Mouse (Mus musculus) kidney, adult 2 months (tissue): ENCODE measurements around the gene Spdl1. TPM values are rescaled to one million over a fixed set of nuclear protein-coding genes. Genes with fewer than 3 reads are reported as not detected.

Experiments
- DNase-seq: peaks from one replicate; pipeline ENCODE4 v3.0.0; 2021
- H3K27ac ChIP-seq: fragments of 200-500 bp; 2 replicates; pipeline ENCODE4 v1.5.1; 2012; ENCODE audit warnings: low read depth, low read length, control low read depth, inconsistent platforms; ENCODE audit not compliant: insufficient read depth
- H3K27me3 ChIP-seq: fragments of 200-500 bp; replicated peaks from 2 replicates; pipeline ENCODE4 v1.6.1; 2012; ENCODE audit warnings: mild to moderate bottlenecking, moderate library complexity, low read length, inconsistent platforms; ENCODE audit not compliant: control insufficient read depth, insufficient read depth
- H3K36me3 ChIP-seq: fragments of 200-500 bp; 2 replicates; pipeline ENCODE4 v1.6.1; 2012; ENCODE audit warnings: mild to moderate bottlenecking, moderate library complexity, low read length, inconsistent platforms; ENCODE audit not compliant: control insufficient read depth, insufficient read depth
- H3K4me1 ChIP-seq: fragments of 200-500 bp; 2 replicates; pipeline ENCODE4 v1.6.1; 2011; ENCODE audit warnings: low read length; ENCODE audit not compliant: control insufficient read depth, insufficient read depth
- H3K4me3 ChIP-seq: fragments of 200-500 bp; 2 replicates; pipeline ENCODE4 v1.5.1; 2011; ENCODE audit warnings: mild to moderate bottlenecking, low read depth, low read length, control low read depth; ENCODE audit not compliant: insufficient read depth
- CTCF ChIP-seq: fragments of 200-500 bp; conservative IDR thresholded peaks from 2 replicates; pipeline ENCODE4 v1.5.1; 2011; ENCODE audit warnings: low read depth, mild to moderate bottlenecking, control low read depth, low read length, moderate library complexity, mixed read lengths; ENCODE audit not compliant: insufficient read depth, insufficient read length
- POLR2A ChIP-seq: fragments of 200-500 bp; IDR thresholded peaks from one replicate; pipeline ENCODE4 v1.6.1; 2011; ENCODE audit warnings: low read depth, low read length, control low read depth
- WGBS: fragments of 180-500 bp; shearing (Covaris S2); methylation state at CpG from one replicate; pipeline ENCODE4 v1.1.7; 2018; 5-methylcytosine and 5-hydroxymethylcytosine counted together
- polyA plus RNA-seq: library from polyadenylated mRNA; depleted of rRNA; stranded (reverse); fragments of >200 nt; gene quantifications from 2 replicates; pipeline ENCODE4 v1.2.3, GENCODE M21; 2012

The Spdl1 gene
- polyA plus RNA-seq, 1 experiment = 0.52 TPM

GRCm38 (mm10) chr11:34796097-34796496 is 37.3 kb downstream of the Spdl1 start:
- no peaks in the 10 kb centered on the region for H3K27me3 ChIP-seq
- H3K4me3 ChIP-seq = no peak overlapping the region
- no peak overlapping the region for H3K27ac ChIP-seq
- no peak for TF ChIP-seq CTCF
- no peak for TF ChIP-seq POLR2A
- 21% methylated on average over 4 of the region's 4 CpGs for WGBS
- no peaks in the 10 kb centered on the region for H3K36me3 ChIP-seq
- DNase-seq = peak; percentile 11
- H3K4me1 ChIP-seq = no peaks in the 10 kb centered on the region

- DNase-seq = no peak
- no peaks in the 10 kb centered on the region for H3K4me1 ChIP-seq
- 61% methylated on average over 8 of the region's 8 CpGs for WGBS
- no peak overlapping the region for H3K4me3 ChIP-seq
- no peaks in the 10 kb centered on the region for H3K27me3 ChIP-seq
- no peak overlapping the region for H3K27ac ChIP-seq
- H3K36me3 ChIP-seq = no peaks in the 10 kb centered on the region
- no peak for TF ChIP-seq POLR2A
- no peak for TF ChIP-seq CTCF
Observed at GRCm38 (mm10) chr11:34791872-34792271, 41.6 kb downstream of the Spdl1 start.

GRCm38 (mm10) chr11:34784864-34785263 is 48.6 kb downstream of the Spdl1 start:
- no peak for TF ChIP-seq CTCF
- TF ChIP-seq POLR2A = no peak
- no peaks in the 10 kb centered on the region for H3K36me3 ChIP-seq
- no peaks in the 10 kb centered on the region for H3K4me1 ChIP-seq
- no peak overlapping the region for H3K27ac ChIP-seq
- no peaks in the 10 kb centered on the region for H3K27me3 ChIP-seq
- DNase-seq = no peak
- H3K4me3 ChIP-seq = no peak overlapping the region

GRCm38 (mm10) chr11:34783587-34784043 is 49.8 kb downstream of the Spdl1 start, which contains the start of gene Dock2:
Gene Dock2, minus strand, starts transcription at chr11:34783892.
- Histone ChIP-seq H3K27me3 (no peaks in the 10 kb centered on the region), H3K4me3 (peak within 1 kb of the TSS; percentile 14; the same call in 1 of the 2 replicates), H3K36me3 (no peaks in the 10 kb centered on the region), H3K27ac (no peak within 1 kb of the TSS), H3K4me1 (no peaks in the 10 kb centered on the region)
- TF ChIP-seq POLR2A (no peak), CTCF (no peak)
- DNase-seq = peak; percentile 8
- WGBS = 77% methylated on average over 12 of the region's 12 CpGs

GRCm38 (mm10) chr11:34782516-34783430 is 50.7 kb downstream of the Spdl1 start:
- DNase-seq = peak; percentile 12
- Histone ChIP-seq H3K27me3 (no peaks in the 10 kb centered on the region), H3K27ac (no peak overlapping the region), H3K36me3 (no peaks in the 10 kb centered on the region), H3K4me1 (no peaks in the 10 kb centered on the region), H3K4me3 (peak overlapping the region; percentile 14; the same call in 1 of the 2 replicates)
- TF ChIP-seq POLR2A = no peak
- TF ChIP-seq CTCF = no peak
- WGBS = 72% methylated on average over 8 of the region's 8 CpGs

GRCm38 (mm10) chr11:34780786-34781185 is 52.7 kb downstream of the Spdl1 start:
- DNase-seq = no peak
- TF ChIP-seq CTCF = no peak
- Histone ChIP-seq H3K27me3 (no peaks in the 10 kb centered on the region), H3K4me1 (no peaks in the 10 kb centered on the region), H3K4me3 (no peak overlapping the region), H3K36me3 (no peaks in the 10 kb centered on the region), H3K27ac (no peak overlapping the region)
- 92% methylated on average over 2 of the region's 2 CpGs for WGBS

GRCm38 (mm10) chr11:34779966-34780365 is 53.5 kb downstream of the Spdl1 start:
- DNase-seq = no peak
- no peaks in the 10 kb centered on the region for H3K27me3 ChIP-seq
- H3K36me3 ChIP-seq = no peaks in the 10 kb centered on the region
- no peaks in the 10 kb centered on the region for H3K4me1 ChIP-seq
- 63% methylated on average over 4 of the region's 4 CpGs for WGBS
- H3K27ac ChIP-seq = no peak overlapping the region
- TF ChIP-seq POLR2A (no peak), CTCF (no peak)
- H3K4me3 ChIP-seq = no peak overlapping the region
